Mouse (Mus musculus): Measurements from ENCODE around the gene Glmp.

DNA sequence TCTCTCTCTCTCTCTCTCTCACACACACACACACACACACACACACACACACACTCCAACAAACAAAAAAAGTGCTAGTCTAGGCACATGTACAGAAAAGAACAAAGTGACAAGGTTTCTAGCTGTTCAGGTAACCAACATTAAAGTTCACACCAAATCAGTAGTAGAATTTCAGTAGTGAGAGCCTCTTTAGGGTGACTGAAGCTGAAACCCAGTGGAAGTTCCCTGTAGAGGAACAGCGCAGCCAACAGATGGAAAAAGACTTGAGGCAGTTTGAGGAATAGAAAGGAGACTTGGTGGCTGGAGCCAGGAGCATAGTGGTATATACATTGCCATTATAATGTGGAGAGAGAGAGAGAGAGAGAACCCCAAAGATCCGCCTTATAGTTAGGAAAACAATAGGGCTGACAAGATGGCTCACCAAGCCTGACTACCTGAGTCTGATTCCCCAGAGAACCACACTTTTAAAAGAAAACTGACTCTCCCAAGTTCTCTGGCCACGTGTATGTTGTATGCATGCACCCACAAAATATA lies 10.1 kb downstream of the Glmp start:
- no peak for TF ChIP-seq CTCF (conservative IDR thresholded peaks at IDR 0.05; ENCODE audit: low read length)
- no peak for TF ChIP-seq NANOG (IDR thresholded peaks at IDR 0.05; ENCODE audit: borderline replicate concordance, low read length)
